Mouse (Mus musculus): ENCODE data around the gene Plcg2. TPM values are rescaled to one million over a fixed set of nuclear protein-coding genes. Genes with fewer than 3 reads are reported as not detected.

Plcg2 gene
- polyA plus RNA-seq (2015; fragmentation: Nextera tagmentation; extraction: Ambion mirVana), result 0.89 and 1.2 TPM in 2 replicates

DNA sequence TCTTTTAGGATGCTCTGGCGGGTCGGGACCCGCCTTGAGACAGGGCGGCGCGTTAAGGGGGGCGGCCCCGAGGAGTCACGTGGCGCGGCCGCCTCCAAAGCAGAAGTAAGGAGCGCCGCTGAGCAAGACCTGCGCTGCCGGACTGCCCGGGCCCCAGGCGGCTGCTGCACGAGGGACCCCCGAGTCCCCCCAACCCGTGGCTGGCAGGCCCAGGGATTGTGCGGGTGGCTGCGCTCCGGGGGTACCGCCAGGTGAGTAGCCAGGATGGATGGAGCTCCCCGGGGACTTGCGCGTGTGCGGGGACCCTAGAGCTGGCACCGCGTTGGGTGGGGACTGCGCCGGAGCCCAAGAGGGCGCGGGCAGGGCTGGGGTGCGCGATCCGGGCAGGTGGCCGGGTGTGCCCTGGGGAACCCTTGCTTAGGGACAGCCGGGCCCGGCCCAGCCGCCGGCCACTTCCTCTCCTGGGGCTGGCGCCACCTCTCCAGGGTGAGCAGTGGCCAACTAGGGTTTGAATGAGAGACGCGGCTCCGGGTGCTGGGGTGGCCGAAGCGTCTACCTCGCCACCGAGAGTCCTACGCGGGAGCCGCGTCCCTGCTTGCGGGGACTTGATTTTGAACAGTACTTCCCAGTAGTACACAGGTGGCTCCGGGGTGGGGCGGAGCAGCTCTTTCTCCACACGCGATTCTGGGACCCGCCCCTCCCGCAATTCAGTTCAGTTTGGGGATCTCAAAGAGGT lies at the start of gene Plcg2:
TSS of gene Plcg2 (plus strand) at position 113 of the 736 bp plus-strand sequence.
- H3K4me2 ChIP-seq (ENCODE audit: low read length), result peak within 1 kb of the TSS; percentile 100
- peak; percentile 48; the same call in 1 of the 2 replicates for ATAC-seq
- H3K4me1 ChIP-seq (ENCODE audit: control insufficient read depth, insufficient read depth, low read length), result peaks cover 8% of the 10 kb centered on the region; the same call in 1 of the 2 replicates
- under 1% methylated on average over 62 of the region's 62 CpGs for WGBS
- H3K4me3 ChIP-seq (ENCODE audit: low read depth, low read length), result peak within 1 kb of the TSS; percentile 53
- H3K9me3 ChIP-seq (replicated peaks; ENCODE audit: control insufficient read depth, low read length, poor library complexity, severe bottlenecking), result no peaks in the 10 kb centered on the region
- H3K27me3 ChIP-seq (ENCODE audit: control insufficient read depth, insufficient read depth, low read depth, low read length), result peaks cover 15% of the 10 kb centered on the region
- H3K27ac ChIP-seq (ENCODE audit: low read length), result no peak within 1 kb of the TSS
- no peaks in the 10 kb centered on the region for H3K36me3 ChIP-seq (ENCODE audit: control insufficient read depth, insufficient read depth, low read length)
- peak within 1 kb of the TSS; percentile 64 for H3K9ac ChIP-seq (ENCODE audit: low read depth, low read length)

DNA sequence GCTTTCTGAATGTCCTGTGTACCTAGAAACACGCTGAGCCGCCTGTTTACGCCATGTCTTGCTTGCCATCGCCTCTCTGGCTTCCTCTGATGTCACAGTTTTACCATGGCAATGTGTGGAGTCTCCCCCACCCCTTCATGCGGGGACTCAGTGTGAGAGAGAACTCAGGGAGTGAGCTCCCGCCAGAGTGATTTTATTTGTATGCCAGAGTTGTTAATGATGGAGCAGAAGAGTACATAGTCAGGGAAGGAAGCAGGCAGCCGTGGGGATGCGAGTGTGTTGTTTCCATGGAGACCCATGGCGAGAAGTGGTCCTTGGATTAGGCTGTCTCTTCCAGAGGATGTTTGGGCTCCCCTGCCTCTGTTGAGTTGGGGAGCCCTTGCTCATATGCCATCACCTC lies 47.0 kb upstream of the Plcg2 start:
- H3K36me3 ChIP-seq (ENCODE audit: control insufficient read depth, insufficient read depth, low read length), result peaks cover 30% of the 10 kb centered on the region

DNA sequence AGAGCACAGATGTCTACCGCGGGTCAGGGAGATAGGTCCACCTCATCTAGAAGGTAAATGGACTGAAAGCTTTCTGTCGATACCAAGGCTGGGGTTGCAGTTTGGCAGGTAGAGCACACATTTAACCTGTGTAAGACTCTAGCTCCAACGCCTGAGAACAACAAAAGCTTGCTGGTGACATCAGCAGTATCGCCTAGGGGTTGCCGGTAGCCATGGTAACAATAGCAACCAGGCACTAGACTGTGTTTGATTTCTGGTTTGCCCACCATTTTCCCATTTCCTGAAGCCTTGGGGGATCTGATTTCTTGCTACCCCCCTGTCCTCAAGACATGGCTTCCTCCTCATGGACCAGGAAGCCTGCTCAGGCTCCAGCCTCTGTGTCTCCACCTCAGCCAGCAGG lies 44.1 kb upstream of the Plcg2 start:
- H3K9ac ChIP-seq (ENCODE audit: low read depth, low read length), result peak overlapping the region; percentile 47; the same call in 1 of the 2 replicates
- 76% methylated on average over 6 of the region's 6 CpGs for WGBS
- H3K4me1 ChIP-seq (ENCODE audit: control insufficient read depth, insufficient read depth, low read length), result peaks cover 13% of the 10 kb centered on the region
- H3K4me3 ChIP-seq (ENCODE audit: low read depth, low read length), result no peak overlapping the region
- H3K27ac ChIP-seq (ENCODE audit: low read length), result peak overlapping the region; percentile 68
- H3K36me3 ChIP-seq (ENCODE audit: control insufficient read depth, insufficient read depth, low read length), result peaks cover 30% of the 10 kb centered on the region
- no peak for ATAC-seq
- no peaks in the 10 kb centered on the region for H3K9me3 ChIP-seq (replicated peaks; ENCODE audit: control insufficient read depth, low read length, poor library complexity, severe bottlenecking)
- H3K27me3 ChIP-seq (ENCODE audit: control insufficient read depth, insufficient read depth, low read depth, low read length), result no peaks in the 10 kb centered on the region
- no peak overlapping the region for H3K4me2 ChIP-seq (ENCODE audit: low read length)

More for the DNA sequence above, 47.0 kb upstream of the Plcg2 start:
- Histone ChIP-seq H3K4me3 (ENCODE audit: low read depth, low read length) (no peak overlapping the region), H3K9me3 (replicated peaks; ENCODE audit: control insufficient read depth, low read length, poor library complexity, severe bottlenecking) (no peaks in the 10 kb centered on the region), H3K9ac (ENCODE audit: low read depth, low read length) (no peak overlapping the region), H3K27me3 (ENCODE audit: control insufficient read depth, insufficient read depth, low read depth, low read length) (no peaks in the 10 kb centered on the region), H3K4me1 (ENCODE audit: control insufficient read depth, insufficient read depth, low read length) (peaks cover 13% of the 10 kb centered on the region), H3K4me2 (ENCODE audit: low read length) (no peak overlapping the region), H3K27ac (ENCODE audit: low read length) (peak overlapping the region; percentile 76)
- WGBS, result 50% methylated on average over 9 of the region's 9 CpGs
- ATAC-seq, result peak; percentile 43

DNA sequence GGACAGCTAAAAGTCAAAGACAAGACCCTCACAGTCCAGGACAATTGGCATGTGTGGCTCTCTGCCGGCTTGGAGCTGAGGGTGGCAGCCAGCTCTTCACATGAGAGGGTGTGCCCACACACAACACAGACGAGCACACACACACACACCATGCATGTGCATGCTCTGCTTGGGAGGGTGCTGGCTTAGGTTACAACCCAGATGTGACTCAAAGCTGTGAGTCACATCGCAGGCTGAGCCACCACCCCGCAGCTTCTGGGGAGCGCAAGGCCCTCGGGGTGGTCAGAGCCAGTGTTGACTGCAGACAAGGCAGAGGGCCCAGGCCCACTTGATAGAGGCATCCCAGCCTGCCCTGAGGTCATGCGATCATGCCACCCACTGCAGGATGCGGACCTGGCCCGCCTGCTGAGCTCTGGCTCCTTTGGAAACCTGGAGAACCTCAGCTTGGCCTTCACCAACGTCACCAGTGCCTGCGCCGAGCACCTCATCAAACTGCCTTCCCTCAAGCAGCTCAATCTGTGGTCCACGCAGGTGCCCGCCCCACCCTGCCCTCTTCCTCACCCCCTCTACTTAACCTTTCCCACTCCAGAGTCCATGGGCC lies 43.5 kb upstream of the Plcg2 start:
- Histone ChIP-seq H3K9me3 (replicated peaks; ENCODE audit: control insufficient read depth, low read length, poor library complexity, severe bottlenecking) (no peaks in the 10 kb centered on the region), H3K9ac (ENCODE audit: low read depth, low read length) (no peak overlapping the region), H3K27me3 (ENCODE audit: control insufficient read depth, insufficient read depth, low read depth, low read length) (no peaks in the 10 kb centered on the region), H3K36me3 (ENCODE audit: control insufficient read depth, insufficient read depth, low read length) (peaks cover 29% of the 10 kb centered on the region), H3K27ac (ENCODE audit: low read length) (peak overlapping the region; percentile 68), H3K4me3 (ENCODE audit: low read depth, low read length) (no peak overlapping the region), H3K4me1 (ENCODE audit: control insufficient read depth, insufficient read depth, low read length) (peaks cover 13% of the 10 kb centered on the region), H3K4me2 (ENCODE audit: low read length) (no peak overlapping the region)
- 97% methylated on average over 14 of the region's 14 CpGs for WGBS
- no peak for ATAC-seq

GRCm38 (mm10) chr8:117455701-117456100 lies 42.4 kb upstream of the Plcg2 start:
- Histone ChIP-seq H3K9ac (ENCODE audit: low read depth, low read length) (no peak overlapping the region), H3K4me3 (ENCODE audit: low read depth, low read length) (no peak overlapping the region), H3K27me3 (ENCODE audit: control insufficient read depth, insufficient read depth, low read depth, low read length) (no peaks in the 10 kb centered on the region), H3K4me2 (ENCODE audit: low read length) (no peak overlapping the region), H3K4me1 (ENCODE audit: control insufficient read depth, insufficient read depth, low read length) (peaks cover 9% of the 10 kb centered on the region), H3K27ac (ENCODE audit: low read length) (no peak overlapping the region), H3K9me3 (replicated peaks; ENCODE audit: control insufficient read depth, low read length, poor library complexity, severe bottlenecking) (no peaks in the 10 kb centered on the region), H3K36me3 (ENCODE audit: control insufficient read depth, insufficient read depth, low read length) (peaks cover 29% of the 10 kb centered on the region)
- WGBS, result 93% methylated on average over 6 of the region's 6 CpGs
- no peak for ATAC-seq

- no peak overlapping the region for H3K4me3 ChIP-seq (ENCODE audit: low read depth, low read length)
- no peaks in the 10 kb centered on the region for H3K27me3 ChIP-seq (ENCODE audit: control insufficient read depth, insufficient read depth, low read depth, low read length)
- no peak overlapping the region for H3K27ac ChIP-seq (ENCODE audit: low read length)
- peaks cover 22% of the 10 kb centered on the region for H3K36me3 ChIP-seq (ENCODE audit: control insufficient read depth, insufficient read depth, low read length)
- no peak overlapping the region for H3K4me2 ChIP-seq (ENCODE audit: low read length)
- no peak overlapping the region for H3K9ac ChIP-seq (ENCODE audit: low read depth, low read length)
- ATAC-seq, result no peak
- 67% methylated on average over 3 of the region's 5 CpGs for WGBS
- no peaks in the 10 kb centered on the region for H3K9me3 ChIP-seq (replicated peaks; ENCODE audit: control insufficient read depth, low read length, poor library complexity, severe bottlenecking)
- peaks cover 2% of the 10 kb centered on the region; the same call in 1 of the 2 replicates for H3K4me1 ChIP-seq (ENCODE audit: control insufficient read depth, insufficient read depth, low read length)
Observed at GRCm38 (mm10) chr8:117458440-117458839, 39.7 kb upstream of the Plcg2 start.

DNA sequence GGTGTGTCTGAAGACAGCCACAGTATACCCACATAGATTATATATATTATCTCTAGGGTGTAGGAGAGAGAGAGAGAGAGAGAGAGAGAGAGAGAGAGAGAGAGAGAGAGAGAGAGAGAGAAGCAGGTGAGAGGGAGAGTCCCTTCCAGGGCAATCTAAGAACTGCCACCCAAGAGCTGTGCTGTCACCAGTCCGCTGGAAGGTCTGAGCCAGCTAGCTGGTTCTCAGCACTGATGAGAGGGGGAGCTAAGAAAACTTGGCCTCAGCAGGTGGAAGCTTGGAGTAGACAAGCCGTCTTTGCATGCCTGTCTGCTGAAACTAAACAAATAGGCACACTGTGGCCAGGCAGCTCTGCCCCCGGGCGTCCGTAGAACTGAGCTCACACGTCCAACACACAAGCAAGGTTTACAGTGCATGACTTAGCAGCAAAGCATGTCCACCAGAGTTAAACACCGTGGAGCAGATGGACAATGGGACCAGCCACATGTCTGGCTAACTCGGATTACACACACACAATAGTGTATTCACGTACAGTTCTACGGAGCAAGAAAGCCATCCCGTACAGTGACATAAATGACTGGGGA lies 35.3 kb upstream of the Plcg2 start:
- Histone ChIP-seq H3K4me3 (ENCODE audit: low read depth, low read length) (no peak overlapping the region), H3K4me1 (ENCODE audit: control insufficient read depth, insufficient read depth, low read length) (no peaks in the 10 kb centered on the region), H3K27ac (ENCODE audit: low read length) (no peak overlapping the region), H3K9ac (ENCODE audit: low read depth, low read length) (no peak overlapping the region), H3K4me2 (ENCODE audit: low read length) (no peak overlapping the region), H3K27me3 (ENCODE audit: control insufficient read depth, insufficient read depth, low read depth, low read length) (no peaks in the 10 kb centered on the region), H3K36me3 (ENCODE audit: control insufficient read depth, insufficient read depth, low read length) (peaks cover under 1% of the 10 kb centered on the region; the same call in 1 of the 2 replicates), H3K9me3 (replicated peaks; ENCODE audit: control insufficient read depth, low read length, poor library complexity, severe bottlenecking) (no peaks in the 10 kb centered on the region)
- ATAC-seq, result no peak
- 54% methylated on average over 11 of the region's 11 CpGs for WGBS

- no peak for ATAC-seq
- Histone ChIP-seq H3K27ac (ENCODE audit: low read length) (no peak overlapping the region), H3K9me3 (replicated peaks; ENCODE audit: control insufficient read depth, low read length, poor library complexity, severe bottlenecking) (no peaks in the 10 kb centered on the region), H3K9ac (ENCODE audit: low read depth, low read length) (no peak overlapping the region), H3K4me3 (ENCODE audit: low read depth, low read length) (no peak overlapping the region), H3K36me3 (ENCODE audit: control insufficient read depth, insufficient read depth, low read length) (no peaks in the 10 kb centered on the region; the same call in 1 of the 2 replicates), H3K4me2 (ENCODE audit: low read length) (no peak overlapping the region), H3K4me1 (ENCODE audit: control insufficient read depth, insufficient read depth, low read length) (peaks cover under 1% of the 10 kb centered on the region), H3K27me3 (ENCODE audit: control insufficient read depth, insufficient read depth, low read depth, low read length) (no peaks in the 10 kb centered on the region)
- WGBS, result 98% methylated on average over 6 of the region's 6 CpGs
Observed at GRCm38 (mm10) chr8:117464525-117464924, 33.6 kb upstream of the Plcg2 start.

GRCm38 (mm10) chr8:117465250-117465649 lies 32.8 kb upstream of the Plcg2 start:
- Histone ChIP-seq H3K4me3 (ENCODE audit: low read depth, low read length) (no peak overlapping the region), H3K27ac (ENCODE audit: low read length) (peak overlapping the region; percentile 28; the same call in 1 of the 2 replicates), H3K27me3 (ENCODE audit: control insufficient read depth, insufficient read depth, low read depth, low read length) (no peaks in the 10 kb centered on the region), H3K9ac (ENCODE audit: low read depth, low read length) (no peak overlapping the region), H3K4me1 (ENCODE audit: control insufficient read depth, insufficient read depth, low read length) (peaks cover 8% of the 10 kb centered on the region), H3K36me3 (ENCODE audit: control insufficient read depth, insufficient read depth, low read length) (no peaks in the 10 kb centered on the region; the same call in 1 of the 2 replicates), H3K9me3 (replicated peaks; ENCODE audit: control insufficient read depth, low read length, poor library complexity, severe bottlenecking) (no peaks in the 10 kb centered on the region), H3K4me2 (ENCODE audit: low read length) (no peak overlapping the region)
- 34% methylated on average over 5 of the region's 5 CpGs for WGBS
- ATAC-seq, result peak; percentile 67

Measured in midbrain, embryonic 16.5 days (tissue).